Mouse (Mus musculus) bone marrow, adult 2 months (tissue): ENCODE results near the gene Kcnk4. TPM values are rescaled to one million over a fixed set of nuclear protein-coding genes. Genes with fewer than 3 reads are reported as not detected.
A peak's percentile ranks its signal among the peaks of the same experiment; 100 is the strongest.
"Not testable (repeated sequence)": the region's sequence is repeated elsewhere in the genome, so short reads cannot be mapped to it uniquely, and the experiment has no call there.

Experiments used
- H3K27ac ChIP-seq: fragments of 200-500 bp; 2 replicates; pipeline ENCODE4 v1.5.1; 2012; ENCODE audit warnings: low read depth, mild to moderate bottlenecking, control low read depth, inconsistent platforms, low read length; ENCODE audit not compliant: control insufficient read depth, poor library complexity, insufficient read depth
- H3K4me1 ChIP-seq: fragments of 200-500 bp; 2 replicates; pipeline ENCODE4 v1.6.1; 2011; ENCODE audit warnings: low read length; ENCODE audit not compliant: control insufficient read depth, insufficient read depth
- H3K4me3 ChIP-seq: fragments of 200-500 bp; replicated peaks from 2 replicates; pipeline ENCODE3; 2011; ENCODE audit warnings: mild to moderate bottlenecking, low read depth, low read length, control low read depth; ENCODE audit not compliant: control insufficient read depth
- CTCF ChIP-seq: fragments of 200-500 bp; IDR thresholded peaks from 2 replicates; pipeline ENCODE4 v1.5.1; 2011; ENCODE audit warnings: low read length, control low read depth; ENCODE audit not compliant: control insufficient read depth, insufficient read depth
- POLR2A ChIP-seq: fragments of 200-500 bp; IDR thresholded peaks from 2 replicates; pipeline ENCODE4 v1.6.1; 2011; ENCODE audit warnings: low read depth, mild to moderate bottlenecking, control low read depth, low read length, borderline replicate concordance; ENCODE audit not compliant: control insufficient read depth
- WGBS: fragments of 180-500 bp; shearing (Covaris S2); methylation state at CpG from one replicate; pipeline ENCODE4 v1.1.7; 2018; 5-methylcytosine and 5-hydroxymethylcytosine counted together
- polyA plus RNA-seq: library from polyadenylated mRNA; stranded (reverse); fragments of >200 nt; gene quantifications from 2 replicates; pipeline ENCODE4 v1.2.4, GENCODE M21; 2011; ENCODE audit warnings: low replicate concordance; ENCODE audit not compliant: missing spikeins, insufficient read depth, insufficient read length

Gene Kcnk4
- polyA plus RNA-seq, 1 experiment, result not detected

DNA sequence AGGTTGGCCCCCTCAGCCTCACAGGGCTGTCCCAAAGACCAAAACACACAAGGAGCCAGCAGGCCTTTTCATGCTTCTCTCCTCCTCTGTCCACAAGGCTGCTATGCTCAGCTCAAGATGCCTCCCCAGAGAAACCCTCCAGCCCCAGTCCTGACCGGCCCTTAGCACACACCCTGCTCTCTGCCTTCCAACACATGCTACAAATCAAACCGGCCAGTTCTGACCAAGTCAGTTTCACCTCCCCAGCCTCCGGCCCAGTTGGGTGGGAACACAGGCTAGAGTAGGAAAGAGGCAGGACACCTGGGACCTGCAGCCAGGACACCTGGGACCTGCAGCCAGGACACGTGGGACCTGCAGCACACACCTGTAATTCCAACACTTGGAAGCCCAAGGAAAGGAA is 17.8 kb downstream of the Kcnk4 start:
- H3K27ac ChIP-seq, result no peak overlapping the region
- H3K4me1 ChIP-seq, result peaks cover 1% of the 10 kb centered on the region; the same call in 1 of the 2 replicates
- TF ChIP-seq CTCF (no peak), POLR2A (no peak)
- no peak overlapping the region for H3K4me3 ChIP-seq
- WGBS, result 82% methylated on average over 4 of the region's 4 CpGs

DNA sequence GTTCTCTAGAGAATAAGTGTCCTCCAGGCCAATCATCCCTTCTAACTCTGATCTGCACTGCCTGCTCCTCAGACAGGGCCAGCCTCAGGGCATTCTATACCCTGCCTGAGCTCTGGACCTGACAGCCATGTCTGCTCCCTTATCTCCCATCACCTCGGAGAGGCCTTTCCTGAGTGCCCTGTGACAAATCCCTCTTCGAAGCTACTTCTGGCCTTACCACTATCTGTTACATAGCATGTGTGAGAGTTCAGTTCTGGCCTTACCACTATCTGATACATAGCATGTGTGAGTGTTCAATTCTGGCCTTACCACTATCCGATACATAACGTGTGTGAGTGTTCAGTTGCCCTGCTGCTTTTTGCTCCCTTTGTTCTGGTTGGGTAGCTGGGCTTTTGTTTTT is 19.0 kb downstream of the Kcnk4 start:
- Histone ChIP-seq H3K27ac (no peak overlapping the region), H3K4me1 (peaks cover 1% of the 10 kb centered on the region; the same call in 1 of the 2 replicates)
- 69% methylated on average over 4 of the region's 4 CpGs for WGBS

DNA sequence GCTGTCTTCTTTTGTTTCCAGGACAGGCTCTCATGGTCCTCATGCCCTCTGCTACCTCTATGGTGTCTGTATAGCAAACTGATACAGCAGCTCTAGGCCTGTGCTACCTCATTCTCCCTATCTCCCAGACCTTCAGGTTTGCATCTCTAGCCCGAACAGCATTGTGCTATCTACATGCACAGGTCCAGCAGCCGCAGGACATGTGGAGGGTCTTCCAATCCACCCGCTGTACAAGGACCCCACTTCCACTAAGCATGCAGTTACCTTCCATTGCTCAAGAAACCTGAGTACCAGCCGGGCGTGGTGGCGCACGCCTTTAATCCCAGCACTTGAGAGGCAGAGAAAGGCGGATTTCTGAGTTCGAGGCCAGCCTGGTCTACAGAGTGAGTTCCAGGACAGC is 19.8 kb downstream of the Kcnk4 start:
- Histone ChIP-seq H3K4me1 (no peaks in the 10 kb centered on the region; the same call in 1 of the 2 replicates), H3K27ac (no peak overlapping the region)

More for the DNA sequence above, 19.0 kb downstream of the Kcnk4 start:
- TF ChIP-seq CTCF (no peak), POLR2A (no peak)
- no peak overlapping the region for H3K4me3 ChIP-seq

DNA sequence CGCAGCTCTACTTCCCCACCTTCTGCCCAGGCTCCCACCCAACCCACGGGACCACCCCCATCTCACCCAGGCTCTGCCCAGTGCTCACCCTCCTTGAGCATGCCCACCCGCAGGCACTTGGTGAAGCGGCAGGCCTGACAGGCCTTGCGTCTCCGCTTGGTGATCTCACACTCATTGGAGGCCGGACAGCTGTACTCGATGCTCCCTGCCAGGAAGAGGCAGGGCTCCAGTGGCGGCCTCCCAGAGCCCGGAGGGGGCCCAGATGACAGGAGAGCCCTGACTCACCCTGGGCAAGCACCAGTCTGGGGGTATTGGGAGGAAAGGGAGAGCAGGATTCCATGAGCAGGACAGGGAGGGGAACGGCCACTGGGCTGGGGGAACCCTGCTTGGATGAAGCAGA is 20.3 kb downstream of the Kcnk4 start:
- WGBS, result 88% methylated on average over 11 of the region's 11 CpGs
- no peaks in the 10 kb centered on the region; the same call in 1 of the 2 replicates for H3K4me1 ChIP-seq
- no peak overlapping the region for H3K27ac ChIP-seq
- H3K4me3 ChIP-seq, result no peak overlapping the region
- TF ChIP-seq CTCF (no peak), POLR2A (no peak)

More for the DNA sequence above, 19.8 kb downstream of the Kcnk4 start:
- no peak overlapping the region for H3K4me3 ChIP-seq
- 92% methylated on average over 9 of the region's 9 CpGs for WGBS
- TF ChIP-seq CTCF (no peak), POLR2A (no peak)

DNA sequence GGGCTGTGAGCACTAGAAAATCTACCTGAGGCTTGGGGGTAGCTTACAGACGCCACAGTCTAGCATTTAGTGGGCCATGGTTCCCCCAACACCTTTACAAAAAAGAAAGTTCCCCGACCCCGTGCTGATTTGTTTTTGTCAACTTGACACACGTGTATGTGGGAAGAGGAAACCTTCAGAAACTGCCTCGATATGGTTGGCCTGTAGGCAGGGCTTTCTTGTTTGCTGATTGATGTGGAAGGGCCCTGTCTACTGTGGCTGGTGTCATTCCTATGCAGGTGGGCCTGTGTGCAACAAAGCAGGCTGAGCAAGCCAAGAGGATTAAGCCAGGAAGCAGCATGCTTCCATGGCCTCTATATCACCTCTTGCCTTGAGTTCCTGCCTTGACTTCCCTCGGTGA is 21.3 kb downstream of the Kcnk4 start:
- WGBS, result 71% methylated on average over 6 of the region's 6 CpGs
- H3K4me3 ChIP-seq, result no peak overlapping the region
- no peak overlapping the region for H3K27ac ChIP-seq
- TF ChIP-seq CTCF (no peak), POLR2A (no peak)
- no peaks in the 10 kb centered on the region; the same call in 1 of the 2 replicates for H3K4me1 ChIP-seq

DNA sequence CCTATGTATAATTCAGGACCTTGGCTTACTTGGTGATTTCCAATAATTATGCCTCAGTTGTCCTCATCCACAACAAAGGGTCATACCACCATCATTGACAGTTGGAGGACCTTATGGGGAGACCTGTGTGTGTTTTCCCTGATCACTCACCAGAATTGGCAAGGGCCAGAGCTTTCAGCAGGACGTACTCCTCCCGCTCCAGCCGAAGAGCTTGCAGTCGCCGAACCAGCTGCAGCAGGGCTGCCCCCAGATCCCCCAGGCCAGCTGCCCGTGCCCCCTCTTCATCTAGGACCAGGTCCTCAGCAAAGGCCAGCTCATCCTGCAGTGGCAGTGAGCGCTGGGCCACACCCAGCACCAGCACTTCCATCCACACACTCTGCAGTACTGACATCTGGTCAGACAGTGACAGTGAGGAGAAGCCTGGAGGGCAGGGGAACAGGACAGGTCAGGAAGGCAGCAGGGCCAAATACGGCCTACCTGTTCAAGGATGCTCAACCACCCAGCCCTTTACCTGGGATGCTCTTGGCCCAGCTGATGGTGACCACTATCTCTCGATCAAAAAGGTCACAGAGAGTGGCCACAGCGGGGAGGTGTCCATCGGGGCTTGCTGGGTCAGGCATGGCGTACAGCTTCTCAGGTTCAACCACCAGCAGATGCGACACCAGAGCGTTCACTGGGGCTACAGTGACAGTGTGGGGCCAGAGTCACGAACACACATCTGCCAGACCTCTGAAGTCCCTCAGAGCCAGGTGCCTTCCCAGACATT is 21.9 kb downstream of the Kcnk4 start:
- no peaks in the 10 kb centered on the region; the same call in 1 of the 2 replicates for H3K4me1 ChIP-seq
- TF ChIP-seq CTCF (no peak), POLR2A (no peak)
- 89% methylated on average over 15 of the region's 15 CpGs for WGBS
- H3K27ac ChIP-seq, result no peak overlapping the region
- H3K4me3 ChIP-seq, result no peak overlapping the region

DNA sequence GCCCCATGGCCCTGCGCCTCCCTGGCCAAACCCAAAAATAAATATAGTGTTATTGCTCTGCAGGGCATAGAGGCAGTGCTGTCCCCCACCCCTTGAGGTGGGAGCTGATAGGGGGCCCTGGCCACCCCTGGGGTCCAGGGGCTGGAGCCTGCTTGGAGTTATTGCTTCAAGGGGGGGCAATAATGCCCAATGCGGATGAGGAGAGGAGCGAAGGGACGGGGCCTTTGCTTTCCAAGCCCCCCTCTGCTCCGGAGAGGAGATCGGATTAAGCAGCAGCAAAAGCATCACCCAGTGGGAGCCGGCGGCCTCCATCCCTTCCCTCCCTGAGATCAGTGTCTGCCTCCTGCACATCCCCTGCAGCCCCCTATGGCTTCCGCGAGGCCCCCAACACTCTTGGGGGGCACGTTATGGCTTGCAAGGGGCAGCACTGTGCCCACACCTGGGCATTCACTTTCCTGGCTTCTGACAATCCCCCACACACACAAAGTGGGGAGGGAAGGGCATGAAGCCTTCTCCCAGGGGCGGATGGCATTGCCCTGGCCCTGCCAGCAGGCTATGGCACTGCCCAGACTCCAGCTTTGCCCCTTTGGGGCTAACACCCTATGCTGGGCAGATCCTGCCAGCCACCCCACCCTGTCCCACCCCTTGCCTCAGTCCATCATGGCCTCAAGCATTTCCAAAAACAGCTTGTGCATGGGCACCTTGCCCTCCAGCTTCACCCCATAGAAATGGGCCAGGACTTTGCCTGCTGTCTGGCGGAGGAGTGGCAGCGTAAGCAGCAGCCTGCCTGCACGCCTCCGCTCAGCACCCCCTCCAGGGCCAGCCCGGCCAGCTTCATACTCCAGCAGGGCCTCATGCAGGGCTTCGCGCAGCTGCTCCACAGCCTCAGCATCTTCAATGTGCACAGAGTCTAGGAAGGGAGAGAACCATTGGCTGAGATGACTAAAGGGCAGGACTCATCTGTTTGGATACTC is 22.9 kb downstream of the Kcnk4 start:
- H3K27ac ChIP-seq, result peak overlapping the region; percentile 11; the same call in 1 of the 2 replicates
- TF ChIP-seq CTCF (no peak), POLR2A (no peak)
- H3K4me1 ChIP-seq, result no peaks in the 10 kb centered on the region; the same call in 1 of the 2 replicates
- 82% methylated on average over 19 of the region's 19 CpGs for WGBS
- H3K4me3 ChIP-seq, result no peak overlapping the region

DNA sequence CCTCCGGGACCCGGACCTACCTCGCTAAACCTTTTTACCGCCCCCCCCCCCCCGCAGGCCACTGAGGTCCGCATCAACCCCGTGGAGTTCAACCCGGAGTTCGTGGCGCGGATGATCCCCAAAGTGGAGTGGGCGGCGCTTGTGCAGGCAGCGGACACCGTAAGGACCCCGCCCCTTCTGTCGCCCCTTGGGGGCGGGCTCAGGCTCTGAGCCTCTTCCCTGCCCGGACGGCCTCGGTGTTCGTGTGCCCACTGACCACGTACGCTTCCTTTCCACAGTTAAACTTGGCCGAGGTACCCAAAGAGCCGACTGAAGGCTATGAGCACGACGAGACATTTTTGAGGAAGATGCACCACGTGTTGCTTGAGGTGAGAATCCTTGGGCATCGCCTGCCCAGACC is 24.0 kb downstream of the Kcnk4 start:
- peak overlapping the region; percentile 97 for H3K27ac ChIP-seq
- H3K4me1 ChIP-seq, result not testable (repeated sequence)
- WGBS, result under 1% methylated on average over 29 of the region's 30 CpGs
- peak overlapping the region; percentile 86 for H3K4me3 ChIP-seq
